Mouse (Mus musculus) cortical plate, adult 2 months (tissue): ENCODE data around the gene Ovol3.

Experiments
- CTCF ChIP-seq: fragments of 200-500 bp; IDR thresholded peaks from 2 replicates; pipeline ENCODE4 v1.5.1; 2011; ENCODE audit warnings: mild to moderate bottlenecking, control low read depth, low read length; ENCODE audit not compliant: insufficient read depth; ENCODE audit errors: extremely low read depth
- POLR2A ChIP-seq: fragments of 200-500 bp; IDR thresholded peaks from 2 replicates; pipeline ENCODE4 v1.6.1; 2011; ENCODE audit warnings: mild to moderate bottlenecking, low read length, control low read depth; ENCODE audit not compliant: insufficient read depth; ENCODE audit errors: extremely low read depth

DNA sequence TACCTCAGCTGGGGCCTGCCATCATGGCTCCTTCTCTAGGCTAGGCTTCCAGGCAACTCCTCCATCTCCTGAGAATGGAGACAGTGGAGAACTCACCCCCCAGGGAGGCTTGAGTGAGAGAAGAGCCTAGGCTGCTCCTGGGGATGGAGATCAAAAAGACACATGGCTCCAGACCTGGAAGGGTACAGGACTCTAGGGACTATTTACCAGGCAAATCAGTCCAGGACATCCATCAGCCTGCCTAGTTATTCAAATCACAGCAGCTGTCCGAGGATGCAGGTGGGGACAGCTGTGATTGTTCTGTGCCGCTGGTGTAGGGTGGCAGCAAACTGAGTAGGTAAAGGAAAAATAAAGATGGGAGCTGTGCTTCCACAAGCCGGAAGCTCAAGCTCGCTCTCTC is at the start of gene Ovol3:
- no peak for TF ChIP-seq CTCF
- no peak for TF ChIP-seq POLR2A
